In the genomic region with DNA sequence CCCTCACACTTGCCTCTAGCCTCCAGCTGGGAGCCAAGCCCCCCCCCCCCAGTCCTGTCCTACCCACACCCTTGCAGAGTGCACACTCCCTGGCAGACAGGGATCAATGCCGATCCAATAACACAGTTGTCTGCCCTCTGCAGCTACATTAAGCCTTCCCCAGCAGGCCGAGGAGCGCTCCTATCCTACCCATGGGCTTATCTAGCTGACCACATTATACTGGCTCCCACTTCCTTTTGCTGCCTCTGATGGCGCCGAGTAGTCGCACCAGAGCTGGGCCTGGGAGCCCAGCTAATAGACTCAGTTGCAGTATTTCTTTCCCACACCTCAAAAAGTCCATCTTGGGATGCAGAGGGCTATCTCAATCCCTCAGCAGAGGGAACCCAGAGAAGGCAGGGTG, we compare ENCODE assay signal across 19 mouse cellular contexts. TPM values are rescaled to one million over a fixed set of nuclear protein-coding genes. Genes with fewer than 3 reads are reported as not detected.
DNase-seq lines count a peak whose midpoint lies in the region; ATAC-seq and TF ChIP-seq lines count a peak whose summit lies in the region.
"Had no signal": no experiment of that assay in that cellular context is flagged by ENCODE, and none has a peak within 500 bp of the region (broad histone marks: within the 10 kb centered on the region; RNA-seq: fewer than 3 reads in every experiment).

No protein-coding gene starts in this region.

- peak overlapping the region; percentile 74 for H3K4me2 ChIP-seq in forebrain, embryonic 15.5 days (replicated peaks)
- peak overlapping the region; percentile 85 for H3K4me2 ChIP-seq in hindbrain, postnatal 0 days (ENCODE audit: low read depth, low read length)
- H3K4me2 ChIP-seq in midbrain, postnatal 0 days (ENCODE audit: low read depth, low read length, poor library complexity, severe bottlenecking), result 0 out of 2 replicates have a peak overlapping the region, but pooled peaks have one; percentile 91
- H3K4me2 ChIP-seq: embryonic facial prominence, embryonic 12.5 days; limb, embryonic 15.5 days had no signal

- H3K27me3 ChIP-seq in forebrain, embryonic 15.5 days, result no peaks in the 10 kb centered on the region
- H3K27me3 ChIP-seq in hindbrain, postnatal 0 days (ENCODE audit: insufficient read depth, low read length), result no peaks in the 10 kb centered on the region
- no peaks in the 10 kb centered on the region for H3K27me3 ChIP-seq in midbrain, postnatal 0 days (ENCODE audit: insufficient read depth, low read length)

- H3K4me1 ChIP-seq in forebrain, embryonic 15.5 days, result peaks cover 73% of the 10 kb centered on the region
- H3K4me1 ChIP-seq in hindbrain, postnatal 0 days (ENCODE audit: insufficient read depth, low read length), result peaks cover 12% of the 10 kb centered on the region
- peaks cover 29% of the 10 kb centered on the region for H3K4me1 ChIP-seq in midbrain, postnatal 0 days (ENCODE audit: insufficient read depth, low read length)

- H3K4me3 ChIP-seq in forebrain, embryonic 15.5 days, result peak overlapping the region; percentile 56
- H3K4me3 ChIP-seq in hindbrain, postnatal 0 days (ENCODE audit: low read length), result no peak overlapping the region
- no peak overlapping the region for H3K4me3 ChIP-seq in midbrain, postnatal 0 days (ENCODE audit: low read depth, low read length)
- H3K4me3 ChIP-seq: embryonic facial prominence, embryonic 12.5 days; limb, embryonic 15.5 days had no signal

- no peak for TF ChIP-seq CTCF in hindbrain, postnatal 0 days (IDR thresholded peaks at IDR 0.05; ENCODE audit: low read depth)
- no peak for TF ChIP-seq CTCF in midbrain, postnatal 0 days (IDR thresholded peaks at IDR 0.05)

- H3K36me3 ChIP-seq in forebrain, embryonic 15.5 days, result peaks cover 13% of the 10 kb centered on the region; the same call in 1 of the 2 replicates
- H3K36me3 ChIP-seq in hindbrain, postnatal 0 days (ENCODE audit: insufficient read depth, low read length), result no peaks in the 10 kb centered on the region
- H3K36me3 ChIP-seq in midbrain, postnatal 0 days (ENCODE audit: insufficient read depth, low read length), result no peaks in the 10 kb centered on the region
- H3K36me3 ChIP-seq: embryonic facial prominence, embryonic 12.5 days; limb, embryonic 15.5 days had no signal

- DNase-seq in MEL-GATA-1-ER (ENCODE audit: extremely low read depth, low read depth), result peak; percentile 51
- DNase-seq in hindbrain, postnatal 0 days (ENCODE audit: low spot score), result no peak
- DNase-seq in midbrain, postnatal 0 days (ENCODE audit: low spot score), result no peak
- DNase-seq in embryo, embryonic 9.5 days (ENCODE audit: extremely low spot score), result no peak
- no peak for DNase-seq in layer of hippocampus, postnatal 25 days (ENCODE audit: extremely low spot score in 1 of 2, low spot score in 1 of 2)
- no peak for DNase-seq in kidney, postnatal 25 days
- DNase-seq: cerebellum, adult 8-10 months; kidney, postnatal 4 days; lung, adult 18-20 months; right cerebral cortex, adult 18-20 months had no signal

- H3K9me3 ChIP-seq in forebrain, embryonic 15.5 days, result no peaks in the 10 kb centered on the region
- H3K9me3 ChIP-seq in hindbrain, postnatal 0 days (ENCODE audit: low read length), result no peaks in the 10 kb centered on the region
- no peaks in the 10 kb centered on the region for H3K9me3 ChIP-seq in midbrain, postnatal 0 days (ENCODE audit: low read length)
- H3K9me3 ChIP-seq: embryonic facial prominence, embryonic 12.5 days; limb, embryonic 15.5 days had no signal

- WGBS in forebrain, embryonic 15.5 days, result 80% methylated on average over 6 of the region's 6 CpGs
- 80% methylated on average over 6 of the region's 6 CpGs for WGBS in hindbrain, postnatal 0 days
- WGBS in midbrain, postnatal 0 days, result 76% methylated on average over 6 of the region's 6 CpGs

- H3K27ac ChIP-seq in forebrain, embryonic 15.5 days (replicated peaks), result no peak overlapping the region
- H3K27ac ChIP-seq in hindbrain, postnatal 0 days, result no peak overlapping the region
- H3K27ac ChIP-seq in midbrain, postnatal 0 days (ENCODE audit: low read depth, low read length), result peak overlapping the region; percentile 6; the same call in 1 of the 2 replicates
- H3K27ac ChIP-seq: embryonic facial prominence, embryonic 12.5 days; limb, embryonic 15.5 days had no signal

- no peak for ATAC-seq in forebrain, embryonic 15.5 days (replicated peaks)
- ATAC-seq in hindbrain, postnatal 0 days, result no peak
- ATAC-seq in midbrain, postnatal 0 days (ENCODE audit: low FRiP score), result no peak
- ATAC-seq: activated CD4-positive, CD25-positive, alpha-beta regulatory T cell, adult 4 months; CD4-positive, CD25-positive, alpha-beta regulatory T cell, adult 4 months; intestine, postnatal 0 days had no signal

- no peak overlapping the region for H3K9ac ChIP-seq in forebrain, embryonic 15.5 days (replicated peaks)
- H3K9ac ChIP-seq in hindbrain, postnatal 0 days (replicated peaks; ENCODE audit: low read length), result no peak overlapping the region
- no peak overlapping the region; the same call in 1 of the 2 replicates for H3K9ac ChIP-seq in midbrain, postnatal 0 days (replicated peaks; ENCODE audit: low read length, poor library complexity, severe bottlenecking)
- H3K9ac ChIP-seq: embryonic facial prominence, embryonic 12.5 days; limb, embryonic 15.5 days had no signal

RNA-seq across cellular contexts. Expression of a gene that starts 4.1 kb away (rescaled TPM):
- polyA plus RNA-seq in forebrain, embryonic 15.5 days (2015; fragmentation: Nextera tagmentation; extraction: Ambion mirVana), result 20.9 and 22.9 TPM in 2 replicates
- 13.3 and 18.4 TPM in 2 replicates for total RNA-seq in hindbrain, postnatal 0 days (2014; rRNA removed)
- 4.1 and 4.4 TPM in 2 replicates for polyA plus RNA-seq in hindbrain, postnatal 0 days (2015; fragmentation: Nextera tagmentation; extraction: Ambion mirVana)
- 6.7 and 10.8 TPM in 2 replicates for total RNA-seq in midbrain, postnatal 0 days (2014; rRNA removed)
- 2.2 and 2.3 TPM in 2 replicates for polyA plus RNA-seq in midbrain, postnatal 0 days (2015; fragmentation: Nextera tagmentation; extraction: Ambion mirVana)
- total RNA-seq in layer of hippocampus, postnatal 25 days (2021), result 10 to 100 TPM; 21.1 to 23.1 TPM
- total RNA-seq: gastrocnemius, adult 8-10 months; heart, postnatal 25 days; neutrophil, adult 5-6 weeks had no signal
- polyA plus RNA-seq: activated CD4-positive, CD25-positive, alpha-beta regulatory T cell, adult 4 months; CD4-positive, CD25-positive, alpha-beta regulatory T cell, adult 4 months; intestine, postnatal 0 days; limb, embryonic 15.5 days had no signal

RNA-seq across cellular contexts. Expression of a gene that starts 19.9 kb away (rescaled TPM):
- 11.1 and 13.0 TPM in 2 replicates for polyA plus RNA-seq in forebrain, embryonic 15.5 days (2015; fragmentation: Nextera tagmentation; extraction: Ambion mirVana)
- total RNA-seq in hindbrain, postnatal 0 days (2014; rRNA removed), result 51.7 and 54.5 TPM in 2 replicates
- 26.4 and 26.8 TPM in 2 replicates for polyA plus RNA-seq in hindbrain, postnatal 0 days (2015; fragmentation: Nextera tagmentation; extraction: Ambion mirVana)
- total RNA-seq in midbrain, postnatal 0 days (2014; rRNA removed), result 24.5 and 46.1 TPM in 2 replicates
- polyA plus RNA-seq in midbrain, postnatal 0 days (2015; fragmentation: Nextera tagmentation; extraction: Ambion mirVana), result 24.8 and 29.5 TPM in 2 replicates
- 10 to 100 TPM; 67.2 to 75.2 TPM for total RNA-seq in layer of hippocampus, postnatal 25 days (2021)

RNA-seq across cellular contexts. Expression of a gene that starts 57.9 kb away (rescaled TPM):
- polyA plus RNA-seq in forebrain, embryonic 15.5 days (2015; fragmentation: Nextera tagmentation; extraction: Ambion mirVana), result 1.8 and 2.2 TPM in 2 replicates
- 4.9 TPM in 1 of 2 replicates, not detected in the other for total RNA-seq in hindbrain, postnatal 0 days (2014; rRNA removed)
- 0.74 and 1.2 TPM in 2 replicates for polyA plus RNA-seq in hindbrain, postnatal 0 days (2015; fragmentation: Nextera tagmentation; extraction: Ambion mirVana)
- total RNA-seq in midbrain, postnatal 0 days (2014; rRNA removed), result 2.7 TPM in 1 of 2 replicates, not detected in the other
- 0.58 and 0.90 TPM in 2 replicates for polyA plus RNA-seq in midbrain, postnatal 0 days (2015; fragmentation: Nextera tagmentation; extraction: Ambion mirVana)
- 1 to 10 TPM; 4.3 to 4.7 TPM for total RNA-seq in layer of hippocampus, postnatal 25 days (2021)
- total RNA-seq: neutrophil, adult 5-6 weeks had no signal
- polyA plus RNA-seq: activated CD4-positive, CD25-positive, alpha-beta regulatory T cell, adult 4 months; CD4-positive, CD25-positive, alpha-beta regulatory T cell, adult 4 months had no signal
